Mouse (Mus musculus) olfactory bulb, adult 2 months (tissue): ENCODE measurements around the gene Tenm4.

Source experiments
- CTCF ChIP-seq: fragments of 200-500 bp; IDR thresholded peaks from 2 replicates; pipeline ENCODE4 v1.5.1; 2012; ENCODE audit warnings: low read depth, mild to moderate bottlenecking, low read length, moderate library complexity; ENCODE audit not compliant: insufficient read depth
- POLR2A ChIP-seq: fragments of 200-500 bp; IDR thresholded peaks from 2 replicates; pipeline ENCODE4 v1.6.1; 2012; ENCODE audit warnings: mild to moderate bottlenecking, low read depth, low read length, moderate library complexity; ENCODE audit not compliant: insufficient read depth

DNA sequence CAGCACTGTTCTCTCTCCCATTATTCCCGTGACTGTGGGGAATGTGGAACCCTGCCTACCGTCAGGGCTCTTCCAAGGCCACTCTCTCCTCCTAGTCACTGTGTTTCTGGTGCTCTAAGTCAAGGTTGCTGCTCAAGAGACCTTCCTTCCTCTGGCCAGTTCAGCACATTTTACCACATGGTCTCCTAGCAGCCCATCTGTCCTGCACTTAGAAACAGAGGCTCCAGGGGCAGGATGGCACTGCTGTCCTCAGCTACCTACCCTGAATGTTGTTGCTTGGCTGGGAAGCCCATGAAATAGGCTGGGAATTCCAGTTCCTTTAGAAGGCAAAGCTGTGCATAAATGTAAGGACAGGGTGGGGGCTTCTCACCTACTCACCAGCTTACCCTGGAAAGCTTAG, 284.9 kb downstream of the Tenm4 start:
- TF ChIP-seq POLR2A = no peak
- TF ChIP-seq CTCF = no peak
